32 mouse cellular contexts compared by ENCODE assay signal in the genomic region with DNA sequence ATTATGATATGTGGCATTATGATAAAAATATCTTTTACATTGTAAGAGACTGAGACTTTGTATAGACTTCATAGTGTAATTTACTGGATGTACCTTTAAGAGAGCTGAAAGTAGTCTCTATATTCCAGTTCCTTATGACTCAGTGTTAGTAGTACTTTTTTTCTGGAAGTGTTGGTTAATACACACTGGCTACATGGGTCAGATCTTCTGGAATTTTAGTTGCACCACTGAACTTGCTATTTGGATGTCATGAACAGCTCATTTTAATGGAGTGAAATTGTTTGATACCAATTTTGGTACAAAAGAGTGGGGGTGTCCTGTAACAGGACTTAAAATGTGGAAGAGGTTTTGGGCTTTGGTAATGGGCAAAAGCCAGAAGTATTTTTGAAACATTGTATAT. TPM values are rescaled to one million over a fixed set of nuclear protein-coding genes. Genes with fewer than 3 reads are reported as not detected.
"Had no signal": no experiment of that assay in that cellular context is flagged by ENCODE, and none has a peak within 500 bp of the region (broad histone marks: within the 10 kb centered on the region; RNA-seq: fewer than 3 reads in every experiment).

No protein-coding gene starts in this region.

- H3K4me3 ChIP-seq: embryonic facial prominence, embryonic 10.5 days; embryonic facial prominence, embryonic 12.5 days; embryonic facial prominence, embryonic 13.5 days; embryonic facial prominence, embryonic 15.5 days; erythroblast, embryonic 14.5 days; forebrain, embryonic 10.5 days; forebrain, embryonic 12.5 days; forebrain, embryonic 13.5 days; forebrain, embryonic 15.5 days; gastrocnemius, adult 2 months; heart, adult 2 months had no signal

- DNase-seq: cerebellum, adult 9-10 months; cerebellum, adult 9-11 months; cerebellum, postnatal 10 days; cerebellum, postnatal 14 days; cerebellum, postnatal 25 days; embryo, embryonic 11 days; forebrain, postnatal 0 days; gastrocnemius, adult 2 months; gastrocnemius, postnatal 10 days; gastrocnemius, postnatal 14 days; gastrocnemius, postnatal 25 days; gastrocnemius, postnatal 36 days; heart, adult 11 months; heart, adult 18-20 months; heart, adult 2 months had no signal

- H3K27me3 ChIP-seq: embryonic facial prominence, embryonic 12.5 days; embryonic facial prominence, embryonic 13.5 days; embryonic facial prominence, embryonic 15.5 days; forebrain, embryonic 12.5 days; forebrain, embryonic 13.5 days; forebrain, embryonic 15.5 days had no signal

- H3K4me1 ChIP-seq: embryonic facial prominence, embryonic 10.5 days; embryonic facial prominence, embryonic 12.5 days; embryonic facial prominence, embryonic 13.5 days; embryonic facial prominence, embryonic 15.5 days; forebrain, embryonic 10.5 days; forebrain, embryonic 12.5 days; forebrain, embryonic 13.5 days; forebrain, embryonic 15.5 days had no signal

- H3K36me3 ChIP-seq: embryonic facial prominence, embryonic 10.5 days; embryonic facial prominence, embryonic 12.5 days; embryonic facial prominence, embryonic 13.5 days; embryonic facial prominence, embryonic 15.5 days; forebrain, embryonic 10.5 days; forebrain, embryonic 12.5 days; forebrain, embryonic 15.5 days had no signal

- H3K9ac ChIP-seq: embryonic facial prominence, embryonic 12.5 days; embryonic facial prominence, embryonic 13.5 days; embryonic facial prominence, embryonic 15.5 days; forebrain, embryonic 12.5 days; forebrain, embryonic 13.5 days; forebrain, embryonic 15.5 days; forebrain, postnatal 0 days had no signal

- H3K4me2 ChIP-seq: embryonic facial prominence, embryonic 12.5 days; embryonic facial prominence, embryonic 13.5 days; embryonic facial prominence, embryonic 15.5 days; forebrain, embryonic 12.5 days; forebrain, embryonic 13.5 days; forebrain, embryonic 15.5 days had no signal

- ATAC-seq: forebrain, embryonic 13.5 days; forebrain, embryonic 14.5 days; forebrain, embryonic 15.5 days; forebrain, embryonic 16.5 days; forebrain, postnatal 0 days had no signal

- H3K9me3 ChIP-seq: embryonic facial prominence, embryonic 10.5 days; embryonic facial prominence, embryonic 12.5 days; embryonic facial prominence, embryonic 13.5 days; embryonic facial prominence, embryonic 15.5 days; forebrain, embryonic 10.5 days; forebrain, embryonic 12.5 days; forebrain, embryonic 13.5 days; forebrain, embryonic 15.5 days had no signal

- H3K27ac ChIP-seq: embryonic facial prominence, embryonic 10.5 days; embryonic facial prominence, embryonic 12.5 days; embryonic facial prominence, embryonic 13.5 days; embryonic facial prominence, embryonic 15.5 days; forebrain, embryonic 10.5 days; forebrain, embryonic 12.5 days; forebrain, embryonic 13.5 days; forebrain, embryonic 15.5 days; gastrocnemius, adult 2 months; heart, adult 2 months had no signal

RNA-seq across cellular contexts. Expression of a gene that starts 17.8 kb away (rescaled TPM):
- polyA plus RNA-seq: cortical plate, adult 2 months; embryonic facial prominence, embryonic 10.5 days; embryonic facial prominence, embryonic 11.5 days; embryonic facial prominence, embryonic 12.5 days; embryonic facial prominence, embryonic 13.5 days; embryonic facial prominence, embryonic 14.5 days; erythroblast, embryonic 14.5 days; forebrain, embryonic 10.5 days; forebrain, embryonic 11.5 days; forebrain, embryonic 12.5 days; forebrain, embryonic 13.5 days; forebrain, embryonic 14.5 days; forebrain, embryonic 15.5 days; forebrain, embryonic 16.5 days; forebrain, postnatal 0 days; frontal cortex, adult 2 months; gonadal fat pad, adult 2 months; heart, adult 2 months had no signal

RNA-seq across cellular contexts. Expression of a gene that starts 22.0 kb away (rescaled TPM):
- polyA plus RNA-seq: cortical plate, adult 2 months; embryonic facial prominence, embryonic 10.5 days; embryonic facial prominence, embryonic 11.5 days; embryonic facial prominence, embryonic 12.5 days; embryonic facial prominence, embryonic 13.5 days; embryonic facial prominence, embryonic 14.5 days; erythroblast, embryonic 14.5 days; forebrain, embryonic 10.5 days; forebrain, embryonic 11.5 days; forebrain, embryonic 12.5 days; forebrain, embryonic 13.5 days; forebrain, embryonic 14.5 days; forebrain, embryonic 15.5 days; forebrain, embryonic 16.5 days; forebrain, postnatal 0 days; frontal cortex, adult 2 months; gonadal fat pad, adult 2 months; heart, adult 2 months had no signal

RNA-seq across cellular contexts. Expression of a gene that starts 22.5 kb away (rescaled TPM):
- polyA plus RNA-seq: cortical plate, adult 2 months; embryonic facial prominence, embryonic 10.5 days; embryonic facial prominence, embryonic 11.5 days; embryonic facial prominence, embryonic 12.5 days; embryonic facial prominence, embryonic 13.5 days; embryonic facial prominence, embryonic 14.5 days; erythroblast, embryonic 14.5 days; forebrain, embryonic 10.5 days; forebrain, embryonic 11.5 days; forebrain, embryonic 12.5 days; forebrain, embryonic 13.5 days; forebrain, embryonic 14.5 days; forebrain, embryonic 15.5 days; forebrain, embryonic 16.5 days; forebrain, postnatal 0 days; frontal cortex, adult 2 months; gonadal fat pad, adult 2 months; heart, adult 2 months had no signal

RNA-seq across cellular contexts. Expression of a gene that starts 34.7 kb away (rescaled TPM):
- polyA plus RNA-seq: cortical plate, adult 2 months; embryonic facial prominence, embryonic 10.5 days; embryonic facial prominence, embryonic 11.5 days; embryonic facial prominence, embryonic 12.5 days; embryonic facial prominence, embryonic 13.5 days; embryonic facial prominence, embryonic 14.5 days; erythroblast, embryonic 14.5 days; forebrain, embryonic 10.5 days; forebrain, embryonic 11.5 days; forebrain, embryonic 12.5 days; forebrain, embryonic 13.5 days; forebrain, embryonic 14.5 days; forebrain, embryonic 15.5 days; forebrain, embryonic 16.5 days; forebrain, postnatal 0 days; frontal cortex, adult 2 months; gonadal fat pad, adult 2 months; heart, adult 2 months had no signal

RNA-seq across cellular contexts. Expression of a gene that starts 46.6 kb away (rescaled TPM):
- polyA plus RNA-seq: cortical plate, adult 2 months; embryonic facial prominence, embryonic 10.5 days; embryonic facial prominence, embryonic 11.5 days; embryonic facial prominence, embryonic 12.5 days; embryonic facial prominence, embryonic 13.5 days; embryonic facial prominence, embryonic 14.5 days; erythroblast, embryonic 14.5 days; forebrain, embryonic 10.5 days; forebrain, embryonic 11.5 days; forebrain, embryonic 12.5 days; forebrain, embryonic 13.5 days; forebrain, embryonic 14.5 days; forebrain, embryonic 15.5 days; forebrain, embryonic 16.5 days; forebrain, postnatal 0 days; frontal cortex, adult 2 months; gonadal fat pad, adult 2 months; heart, adult 2 months had no signal
